Comparison of ENCODE assay signal across 7 mouse cellular contexts in the genomic region with DNA sequence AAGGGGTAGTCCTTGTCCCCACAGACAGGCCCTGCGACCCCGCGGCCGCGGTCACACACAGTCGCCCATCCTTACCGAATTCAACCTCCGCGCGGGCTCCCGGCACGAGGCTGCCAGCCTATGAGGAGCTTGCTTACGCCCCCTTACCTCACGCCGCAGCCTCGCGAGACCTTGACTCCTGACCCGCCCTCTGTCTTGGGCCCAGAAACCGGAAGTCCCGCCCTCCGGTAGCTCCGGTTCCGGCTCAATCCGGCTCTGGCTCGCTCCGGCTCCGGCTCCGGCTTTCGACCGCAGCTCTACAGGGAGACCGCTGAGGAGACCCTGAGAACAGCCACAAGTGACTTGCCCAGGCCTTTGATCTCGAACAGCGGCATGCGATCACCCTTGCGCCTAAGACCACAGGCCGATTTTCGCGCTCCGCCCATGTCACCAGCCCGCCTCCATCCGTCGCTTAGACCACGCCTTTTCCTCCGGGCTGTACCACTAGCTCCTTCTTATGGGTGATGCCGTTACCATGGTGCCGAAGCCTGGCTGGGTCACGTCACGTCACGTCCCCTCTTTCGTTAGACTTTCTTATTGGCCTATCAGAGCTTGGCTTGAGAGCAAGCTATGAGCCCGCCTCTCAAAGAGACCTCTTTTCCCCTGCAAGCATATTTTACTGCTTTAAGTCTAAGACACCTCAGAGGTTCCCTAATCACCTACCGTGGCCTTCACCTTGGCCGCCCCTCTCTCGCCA. TPM values are rescaled to one million over a fixed set of nuclear protein-coding genes. Genes with fewer than 3 reads are reported as not detected.
DNase-seq lines count a peak whose midpoint lies in the region; ATAC-seq and TF ChIP-seq lines count a peak whose summit lies in the region.

A gene (minus strand): TSS at position 454 of the 736 bp plus-strand sequence.

- peak within 1 kb of the TSS; percentile 94 for H3K27ac ChIP-seq in embryonic facial prominence, embryonic 10.5 days (replicated peaks)
- peak within 1 kb of the TSS; percentile 62 for H3K27ac ChIP-seq in intestine, postnatal 0 days (ENCODE audit: low read depth, low read length)
- H3K27ac ChIP-seq in midbrain, embryonic 12.5 days (replicated peaks): peak within 1 kb of the TSS; percentile 84
- peak within 1 kb of the TSS; percentile 98 for H3K27ac ChIP-seq in small intestine, adult 2 months (ENCODE audit: insufficient read depth, low read depth, low read length)

- peaks cover 5% of the 10 kb centered on the region; the same call in 1 of the 2 replicates for H3K4me1 ChIP-seq in embryonic facial prominence, embryonic 10.5 days
- no peaks in the 10 kb centered on the region for H3K4me1 ChIP-seq in intestine, postnatal 0 days (replicated peaks; ENCODE audit: control insufficient read depth, insufficient read depth, low read length)
- H3K4me1 ChIP-seq in midbrain, embryonic 12.5 days: no peaks in the 10 kb centered on the region
- no peaks in the 10 kb centered on the region for H3K4me1 ChIP-seq in small intestine, adult 2 months (ENCODE audit: control insufficient read depth, insufficient read depth, insufficient read length, low read length)

- peaks cover 59% of the 10 kb centered on the region for H3K27me3 ChIP-seq in embryonic facial prominence, embryonic 10.5 days (replicated peaks; ENCODE audit: low read depth, poor library complexity, severe bottlenecking)
- H3K27me3 ChIP-seq in intestine, postnatal 0 days (replicated peaks; ENCODE audit: control insufficient read depth, insufficient read depth, low read length): no peaks in the 10 kb centered on the region
- peaks cover 5% of the 10 kb centered on the region; the same call in 1 of the 2 replicates for H3K27me3 ChIP-seq in midbrain, embryonic 12.5 days
- no peaks in the 10 kb centered on the region for H3K27me3 ChIP-seq in small intestine, adult 2 months (ENCODE audit: control insufficient read depth, insufficient read depth, low read length)

- peaks cover 28% of the 10 kb centered on the region for H3K36me3 ChIP-seq in embryonic facial prominence, embryonic 10.5 days (replicated peaks)
- no peaks in the 10 kb centered on the region for H3K36me3 ChIP-seq in intestine, postnatal 0 days (ENCODE audit: control insufficient read depth, insufficient read depth)
- H3K36me3 ChIP-seq in midbrain, embryonic 12.5 days: peaks cover 7% of the 10 kb centered on the region; the same call in 1 of the 2 replicates
- H3K36me3 ChIP-seq in small intestine, adult 2 months (ENCODE audit: control insufficient read depth, insufficient read depth, low read length): 0 out of 2 replicates have a peak, but pooled peaks cover 4% of the 10 kb centered on the region

- peak within 1 kb of the TSS; percentile 68 for H3K4me3 ChIP-seq in embryonic facial prominence, embryonic 10.5 days
- peak within 1 kb of the TSS; percentile 53 for H3K4me3 ChIP-seq in intestine, postnatal 0 days (ENCODE audit: low read depth, low read length)
- H3K4me3 ChIP-seq in midbrain, embryonic 12.5 days: peak within 1 kb of the TSS; percentile 55
- peak within 1 kb of the TSS; percentile 99 for H3K4me3 ChIP-seq in small intestine, adult 2 months (ENCODE audit: low read depth, low read length)

- intact Hi-C loops in left cerebral cortex, postnatal 4 days (cut with DNase I): no loop called here

- no peak for TF ChIP-seq POLR2A in small intestine, adult 2 months (IDR thresholded peaks at IDR 0.05; ENCODE audit: low read depth, low read length)

- ATAC-seq in intestine, postnatal 0 days: peak; percentile 100
- ATAC-seq in midbrain, embryonic 12.5 days (ENCODE audit: low FRiP score, low read depth): peak; percentile 99

- 25% methylated on average over 54 of the region's 54 CpGs for WGBS in embryonic facial prominence, embryonic 10.5 days
- WGBS in intestine, postnatal 0 days: 19% methylated on average over 53 of the region's 54 CpGs
- 32% methylated on average over 54 of the region's 54 CpGs for WGBS in midbrain, embryonic 12.5 days
- 20% methylated on average over 51 of the region's 54 CpGs for WGBS in small intestine, adult 2 months

- peak within 1 kb of the TSS; percentile 69 for H3K9ac ChIP-seq in intestine, postnatal 0 days (ENCODE audit: low read depth, low read length)
- peak within 1 kb of the TSS; percentile 52 for H3K9ac ChIP-seq in midbrain, embryonic 12.5 days (replicated peaks)

- peak within 1 kb of the TSS; percentile 84 for H3K4me2 ChIP-seq in intestine, postnatal 0 days (replicated peaks; ENCODE audit: low read depth)
- peak within 1 kb of the TSS; percentile 62 for H3K4me2 ChIP-seq in midbrain, embryonic 12.5 days (replicated peaks)

- DNase-seq in adrenal gland, postnatal 10 days: peak; percentile 90
- DNase-seq in embryonic facial prominence, embryonic 10.5 days (ENCODE audit: low spot score): peak; percentile 91
- DNase-seq in gonadal fat pad, adult 2 months (ENCODE audit: low read depth): peak; percentile 36
- peak; percentile 92 for DNase-seq in left cerebral cortex, postnatal 4 days

- 0 out of 2 replicates have a peak, but pooled peaks cover 2% of the 10 kb centered on the region for H3K9me3 ChIP-seq in embryonic facial prominence, embryonic 10.5 days
- no peaks in the 10 kb centered on the region for H3K9me3 ChIP-seq in intestine, postnatal 0 days (ENCODE audit: control insufficient read depth)
- H3K9me3 ChIP-seq in midbrain, embryonic 12.5 days: no peaks in the 10 kb centered on the region

- TF ChIP-seq CTCF in intestine, postnatal 0 days (IDR thresholded peaks at IDR 0.05; ENCODE audit: low read depth): no peak
- TF ChIP-seq CTCF in small intestine, adult 2 months (IDR thresholded peaks at IDR 0.05; ENCODE audit: extremely low read depth, insufficient read length, insufficient replicate concordance, low read depth, low read length): no peak

RNA-seq across cellular contexts. Expression of the gene that starts here (rescaled TPM):
- total RNA-seq in adrenal gland, postnatal 10 days (2021): 1 to 10 TPM; 5.4 to 9.2 TPM
- polyA plus RNA-seq in embryonic facial prominence, embryonic 10.5 days (2016; fragmentation: Nextera tagmentation; extraction: Ambion mirVana): 45.8 and 47.0 TPM in 2 replicates
- polyA plus RNA-seq in gonadal fat pad, adult 2 months (2012; rRNA removed): 6.2 and 6.8 TPM in 2 replicates
- polyA plus RNA-seq in intestine, postnatal 0 days (2015; fragmentation: Nextera tagmentation; extraction: Ambion mirVana): 7.3 and 7.8 TPM in 2 replicates
- total RNA-seq in left cerebral cortex, postnatal 4 days (2021): 10 to 100 TPM; 11.5 to 11.9 TPM
- polyA plus RNA-seq in midbrain, embryonic 12.5 days (2016; fragmentation: Nextera tagmentation; extraction: Ambion mirVana): 40.1 and 41.4 TPM in 2 replicates
- polyA plus RNA-seq in small intestine, adult 2 months (2012; rRNA removed): 3.5 and 4.2 TPM in 2 replicates

Comparison
In these comparisons a context has a peak if more than half of its experiments do, and no peak if none do; other contexts are left out.
1. Peak in every context shown above with its lines: DNase-seq, ATAC-seq, H3K4me3 ChIP-seq and H3K27ac ChIP-seq.
2. DNase-seq: peak in every context shown above with its lines; median percentile 92 in left cerebral cortex, postnatal 4 days; 91 in embryonic facial prominence, embryonic 10.5 days; 90 in adrenal gland, postnatal 10 days; 36 in gonadal fat pad, adult 2 months.